Mouse (Mus musculus) midbrain, embryonic 14.5 days (tissue): ENCODE data around the gene Neurog1. TPM values are rescaled to one million over a fixed set of nuclear protein-coding genes. Genes with fewer than 3 reads are reported as not detected.

ENCODE experiments used
- ATAC-seq: fragments of 200-750 bp; cut with Nextera tagmentation; 2 replicates; pipeline ENCODE4 v1.8.0; 2017; ENCODE audit warnings: moderate number of reproducible peaks, moderate library complexity; ENCODE audit not compliant: low FRiP score, low TSS enrichment
- DNase-seq: peaks from one replicate; pipeline ENCODE4 v3.0.0-alpha.2; 2015
- H3K27ac ChIP-seq: fragments of 300-500 bp; sonication (generic); replicated peaks from 2 replicates; pipeline ENCODE4 v1.5.1; 2014; ENCODE audit warnings: mild to moderate bottlenecking, low read depth, low read length, moderate library complexity
- H3K27me3 ChIP-seq: fragments of 300-500 bp; sonication (generic); 2 replicates; pipeline ENCODE4 v1.6.1; 2014; ENCODE audit warnings: low read length, control low read depth, mixed read lengths; ENCODE audit not compliant: control insufficient read depth, insufficient read depth
- H3K36me3 ChIP-seq: fragments of 300-500 bp; sonication (generic); 2 replicates; pipeline ENCODE4 v1.6.1; 2014; ENCODE audit warnings: low read length, control low read depth; ENCODE audit not compliant: control insufficient read depth, insufficient read depth
- H3K4me1 ChIP-seq: fragments of 300-500 bp; sonication (generic); 2 replicates; pipeline ENCODE4 v1.6.1; 2014; ENCODE audit warnings: mild to moderate bottlenecking, antibody characterized with exemption, low read length, control low read depth; ENCODE audit not compliant: control insufficient read depth, insufficient read depth
- H3K4me2 ChIP-seq: fragments of 300-500 bp; sonication (generic); 2 replicates; pipeline ENCODE4 v1.6.1; 2014; ENCODE audit warnings: mild to moderate bottlenecking, low read length, moderate library complexity
- H3K4me3 ChIP-seq: fragments of 300-500 bp; sonication (generic); replicated peaks from 2 replicates; pipeline ENCODE4 v1.5.1; 2014; ENCODE audit warnings: low read depth, low read length
- H3K9ac ChIP-seq: fragments of 300-500 bp; sonication (generic); replicated peaks from 2 replicates; pipeline ENCODE4 v1.6.1; 2014; ENCODE audit warnings: mild to moderate bottlenecking, low read length, moderate library complexity
- H3K9me3 ChIP-seq: fragments of 300-500 bp; sonication (generic); 2 replicates; pipeline ENCODE4 v1.6.1; 2016; ENCODE audit warnings: low read length, control low read depth, mixed read lengths; ENCODE audit not compliant: control insufficient read depth
- WGBS: fragments of 180-500 bp; shearing (Covaris S2); extraction: QIAGEN DNeasy Blood & Tissue Kit; methylation state at CpG from one replicate; pipeline ENCODE4 v1.1.7; 2014; 5-methylcytosine and 5-hydroxymethylcytosine counted together
- polyA plus RNA-seq: library from polyadenylated mRNA; unstranded; fragments of >200 nt; fragmentation: Nextera tagmentation; extraction: Ambion mirVana; gene quantifications from 2 replicates; pipeline ENCODE4 v1.2.1, GENCODE M21; 2014

Gene Neurog1
- polyA plus RNA-seq, result 3.6 and 8.9 TPM in 2 replicates

DNA sequence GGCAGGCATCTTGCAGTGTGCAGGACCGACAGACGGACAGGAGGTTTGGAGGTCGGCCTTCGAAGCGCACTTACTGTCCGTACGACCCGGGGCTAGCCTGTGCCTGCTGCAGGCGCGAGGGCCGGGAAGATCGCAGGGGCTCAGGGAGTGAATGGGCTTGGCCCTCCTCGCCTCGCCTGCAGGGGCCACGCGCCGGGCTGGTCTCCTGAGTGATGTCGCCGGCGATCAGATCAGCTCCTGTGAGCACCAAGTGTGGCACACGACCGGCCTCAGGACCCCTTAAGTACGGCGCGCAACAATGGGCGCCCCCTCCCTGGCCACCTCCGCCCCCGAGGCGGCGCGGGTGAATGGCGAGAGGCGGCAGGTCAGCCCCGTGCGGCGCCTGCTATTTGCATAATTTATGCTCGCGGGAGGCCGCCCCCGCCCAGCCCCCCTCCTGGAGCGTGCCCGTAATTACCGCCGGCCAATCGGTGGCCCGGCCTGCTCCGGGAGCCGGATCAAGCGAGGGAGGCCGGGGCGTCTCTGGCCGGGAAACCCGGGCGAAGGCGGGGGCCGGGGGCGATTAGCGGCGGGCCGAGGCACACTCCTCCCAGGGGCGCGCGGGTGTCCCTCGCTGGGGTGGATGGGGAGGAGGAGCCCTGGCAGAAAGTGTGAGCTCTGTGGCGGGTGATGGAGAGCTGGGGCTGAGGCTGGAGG is at the start of gene Neurog1:
Gene Neurog1 (minus strand): TSS at position 240 of the 696 bp plus-strand sequence.
- ATAC-seq (peak; percentile 80), DNase-seq (peak; percentile 80)
- H3K27ac ChIP-seq, result peak within 1 kb of the TSS; percentile 67
- H3K9ac ChIP-seq, result no peak within 1 kb of the TSS; the same call in 1 of the 2 replicates
- H3K4me2 ChIP-seq, result peak within 1 kb of the TSS; percentile 61
- peaks cover 37% of the 10 kb centered on the region for H3K4me1 ChIP-seq
- no peaks in the 10 kb centered on the region for H3K9me3 ChIP-seq
- peaks cover 94% of the 10 kb centered on the region for H3K27me3 ChIP-seq
- WGBS, result under 1% methylated on average over 64 of the region's 65 CpGs
- H3K4me3 ChIP-seq, result peak within 1 kb of the TSS; percentile 34
- H3K36me3 ChIP-seq, result no peaks in the 10 kb centered on the region

DNA sequence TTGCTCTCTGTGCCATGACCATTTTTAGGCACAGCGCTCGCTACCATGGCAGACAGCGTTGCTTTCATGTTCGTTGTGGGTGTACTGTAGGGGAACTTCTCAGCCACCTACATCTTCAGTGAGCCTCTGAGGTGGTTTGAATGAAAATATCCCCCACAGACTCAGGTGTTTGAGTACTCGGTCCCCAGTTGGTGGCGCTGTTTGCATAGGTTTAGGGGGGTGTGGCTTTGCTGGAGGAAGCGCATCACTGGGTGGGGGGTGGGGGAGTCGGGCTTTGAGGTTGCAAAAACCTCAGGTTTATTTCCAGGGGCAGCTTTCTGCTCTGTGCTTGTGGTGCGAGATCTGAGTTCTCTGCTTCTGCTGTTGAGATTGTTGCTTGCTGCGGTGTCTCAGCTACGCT is 47.4 kb upstream of the Neurog1 start:
- Histone ChIP-seq H3K27ac (no peak overlapping the region), H3K36me3 (no peaks in the 10 kb centered on the region), H3K9me3 (no peaks in the 10 kb centered on the region), H3K4me1 (peaks cover 16% of the 10 kb centered on the region), H3K4me3 (no peak overlapping the region), H3K9ac (no peak overlapping the region), H3K4me2 (no peak overlapping the region), H3K27me3 (peaks cover 36% of the 10 kb centered on the region)
- DNase-seq (no peak), ATAC-seq (no peak)
- WGBS, result 95% methylated on average over 11 of the region's 11 CpGs

DNA sequence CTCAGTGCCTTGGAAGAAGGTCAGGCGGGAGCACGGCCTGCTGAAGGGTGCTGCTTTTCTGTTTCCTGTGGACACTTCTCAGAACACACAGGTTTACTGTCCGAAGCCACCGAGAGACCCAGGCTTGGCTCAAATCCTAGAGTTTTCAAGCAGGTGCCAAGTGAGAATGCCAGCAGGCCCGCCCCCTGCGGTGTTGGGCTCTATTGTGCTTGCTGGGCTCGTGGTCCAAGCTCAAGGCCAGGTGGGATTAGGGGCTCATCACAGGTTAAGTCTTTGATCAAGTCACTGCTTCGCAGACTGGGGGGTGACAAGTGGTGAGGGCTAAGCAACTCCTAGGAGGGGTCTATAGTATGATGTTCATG is 44.7 kb upstream of the Neurog1 start:
- peaks cover 16% of the 10 kb centered on the region for H3K4me1 ChIP-seq
- peak overlapping the region; percentile 51; the same call in 1 of the 2 replicates for H3K9ac ChIP-seq
- WGBS, result 8% methylated on average over 8 of the region's 8 CpGs
- ATAC-seq (0 out of 2 replicates have a peak, but pooled peaks have one; percentile 17), DNase-seq (peak; percentile 41)
- peak overlapping the region; percentile 44 for H3K4me3 ChIP-seq
- no peak overlapping the region for H3K27ac ChIP-seq
- H3K27me3 ChIP-seq, result peaks cover 60% of the 10 kb centered on the region
- no peaks in the 10 kb centered on the region for H3K36me3 ChIP-seq
- H3K9me3 ChIP-seq, result no peaks in the 10 kb centered on the region
- peak overlapping the region; percentile 72 for H3K4me2 ChIP-seq

DNA sequence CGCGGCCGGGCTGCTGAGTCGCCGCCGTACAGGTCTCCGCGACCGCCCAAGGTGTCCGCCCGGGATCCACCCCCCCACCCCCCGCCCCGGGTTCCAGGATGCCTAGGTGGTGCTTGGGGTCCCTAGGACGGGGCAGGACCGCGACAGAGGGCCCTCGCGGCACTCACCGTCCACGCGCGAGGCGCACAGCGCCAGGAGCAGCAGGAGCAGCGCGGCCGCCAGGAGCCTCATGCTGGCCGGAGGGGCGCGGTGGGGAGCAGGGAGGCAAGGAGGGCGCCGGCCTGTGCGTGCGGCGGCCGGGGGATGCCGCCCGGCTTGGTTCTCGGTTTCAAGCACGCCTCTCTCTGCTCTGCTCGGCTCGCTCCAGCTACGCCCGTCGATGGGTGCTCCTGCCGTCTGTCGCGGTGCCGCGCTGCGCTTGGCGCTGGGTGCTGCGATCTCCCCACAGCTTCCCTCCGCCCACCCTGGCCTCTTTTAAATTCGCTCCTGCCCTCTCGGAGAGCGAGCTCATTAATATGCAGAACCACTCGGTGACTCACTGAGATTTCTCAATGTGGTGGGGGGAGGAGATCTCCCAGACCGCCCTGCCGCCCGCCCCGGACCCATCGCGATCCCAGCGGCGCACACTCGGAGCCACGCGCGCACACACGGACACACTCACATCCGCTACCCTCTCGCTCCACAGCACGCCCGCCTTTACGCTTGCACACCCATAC is 44.1 kb upstream of the Neurog1 start, which contains the start of gene Cxcl14:
Gene Cxcl14 (minus strand): TSS at position 609 of the 716 bp plus-strand sequence.
- Histone ChIP-seq H3K4me1 (peaks cover 16% of the 10 kb centered on the region), H3K27ac (no peak within 1 kb of the TSS), H3K27me3 (peaks cover 60% of the 10 kb centered on the region), H3K9ac (peak within 1 kb of the TSS; percentile 51), H3K4me3 (peak within 1 kb of the TSS; percentile 44), H3K36me3 (no peaks in the 10 kb centered on the region), H3K9me3 (no peaks in the 10 kb centered on the region), H3K4me2 (peak within 1 kb of the TSS; percentile 72)
- ATAC-seq (peak; percentile 58; the same call in 1 of the 2 replicates), DNase-seq (peak; percentile 70)
- WGBS, result 1% methylated on average over 76 of the region's 76 CpGs

DNA sequence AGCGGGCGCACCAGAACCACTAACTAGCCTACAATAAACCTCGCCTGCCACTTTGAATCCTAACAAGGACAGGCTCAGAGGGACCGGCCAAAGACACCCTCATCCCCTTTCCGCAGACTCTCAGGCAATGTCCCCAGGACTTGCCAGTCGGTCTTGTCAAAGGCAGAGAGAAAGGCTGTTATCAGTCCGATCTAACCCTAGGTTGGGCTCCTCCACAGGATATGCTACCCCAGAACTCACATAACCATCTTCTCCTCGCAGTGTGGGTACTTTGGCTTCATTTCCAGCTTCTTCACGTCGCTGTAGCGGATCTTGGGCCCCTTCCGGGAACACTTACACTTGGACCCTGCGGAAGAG is 43.6 kb upstream of the Neurog1 start:
- no peaks in the 10 kb centered on the region for H3K9me3 ChIP-seq
- peak overlapping the region; percentile 51; the same call in 1 of the 2 replicates for H3K9ac ChIP-seq
- H3K27me3 ChIP-seq, result peaks cover 60% of the 10 kb centered on the region
- peak overlapping the region; percentile 44 for H3K4me3 ChIP-seq
- ATAC-seq, result no peak
- peak; percentile 40 for DNase-seq
- no peak overlapping the region for H3K27ac ChIP-seq
- WGBS, result 4% methylated on average over 13 of the region's 13 CpGs
- no peaks in the 10 kb centered on the region for H3K36me3 ChIP-seq
- peaks cover 16% of the 10 kb centered on the region for H3K4me1 ChIP-seq
- H3K4me2 ChIP-seq, result peak overlapping the region; percentile 72

DNA sequence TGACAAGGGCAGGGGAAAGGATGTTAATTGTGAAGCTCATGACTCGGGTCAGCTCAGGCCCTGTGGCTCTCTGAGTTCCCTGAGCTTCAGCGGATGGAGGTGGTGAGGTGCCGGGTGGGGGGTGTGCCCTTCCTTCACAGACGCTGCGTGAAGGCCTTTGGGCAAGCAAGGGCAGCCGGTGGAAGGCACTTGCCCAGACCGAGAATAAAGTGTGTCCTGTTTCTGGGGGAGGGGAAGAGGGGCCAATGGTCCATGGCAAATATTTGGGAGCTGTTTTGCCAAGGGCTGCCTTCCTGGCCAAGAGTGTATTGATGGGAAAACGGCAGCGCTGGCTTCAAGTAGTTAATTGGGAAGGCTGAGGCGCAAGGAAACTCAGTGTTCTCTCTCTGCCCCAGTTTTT is 42.9 kb upstream of the Neurog1 start:
- H3K27ac ChIP-seq, result no peak overlapping the region
- 4% methylated on average over 10 of the region's 10 CpGs for WGBS
- ATAC-seq (no peak), DNase-seq (peak; percentile 31)
- no peak overlapping the region for H3K9ac ChIP-seq
- peaks cover 16% of the 10 kb centered on the region for H3K4me1 ChIP-seq
- peak overlapping the region; percentile 72 for H3K4me2 ChIP-seq
- no peaks in the 10 kb centered on the region for H3K36me3 ChIP-seq
- H3K27me3 ChIP-seq, result peaks cover 60% of the 10 kb centered on the region
- peak overlapping the region; percentile 44 for H3K4me3 ChIP-seq
- no peaks in the 10 kb centered on the region for H3K9me3 ChIP-seq

DNA sequence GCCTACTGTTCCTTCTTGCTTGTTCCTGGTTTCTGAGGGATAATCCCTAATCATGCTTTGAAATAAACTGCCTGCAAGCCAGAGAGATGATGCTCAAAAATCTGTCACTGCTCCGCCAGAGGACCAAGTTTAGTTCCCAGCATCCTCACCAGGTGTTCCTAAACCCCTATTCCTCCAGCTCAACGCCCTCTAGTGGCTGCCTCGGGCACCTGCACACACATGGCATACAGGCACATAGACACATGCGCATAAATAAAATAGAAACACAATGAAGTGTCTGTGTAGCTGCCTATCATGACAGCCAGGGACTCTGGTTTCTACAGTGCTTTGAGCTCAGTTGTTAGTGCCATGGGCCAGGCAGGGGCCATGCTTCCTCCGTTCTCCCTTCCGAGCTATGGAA is 38.0 kb upstream of the Neurog1 start:
- H3K4me2 ChIP-seq, result no peak overlapping the region
- H3K9ac ChIP-seq, result no peak overlapping the region
- H3K27me3 ChIP-seq, result peaks cover 31% of the 10 kb centered on the region
- DNase-seq, result no peak
- no peak for ATAC-seq
- H3K4me1 ChIP-seq, result peaks cover 7% of the 10 kb centered on the region; the same call in 1 of the 2 replicates
- no peak overlapping the region for H3K4me3 ChIP-seq
- WGBS, result 81% methylated on average over 6 of the region's 6 CpGs
- H3K9me3 ChIP-seq, result no peaks in the 10 kb centered on the region
- H3K27ac ChIP-seq, result no peak overlapping the region
- H3K36me3 ChIP-seq, result no peaks in the 10 kb centered on the region

DNA sequence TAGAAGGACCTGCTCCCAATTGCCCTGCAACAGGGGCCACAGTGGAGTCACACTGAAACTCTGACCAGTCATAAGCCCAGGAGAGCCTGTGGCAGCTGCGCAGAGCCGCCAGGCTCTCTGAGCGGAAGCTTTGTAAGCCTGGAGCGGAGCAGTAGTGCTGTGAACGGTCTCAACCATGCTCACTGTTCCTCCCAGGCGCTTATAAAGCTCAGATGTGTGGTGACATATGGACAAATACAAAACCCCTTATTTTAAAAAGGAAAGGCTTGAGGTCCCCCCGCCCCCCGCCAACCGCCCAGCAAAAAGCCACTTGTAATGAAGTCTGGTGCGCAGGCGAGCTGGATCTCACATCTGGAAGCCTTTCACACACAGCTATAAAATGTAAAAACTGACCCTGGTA is 37.3 kb upstream of the Neurog1 start:
- ATAC-seq (no peak), DNase-seq (peak; percentile 47)
- Histone ChIP-seq H3K4me3 (no peak overlapping the region), H3K4me1 (peaks cover 7% of the 10 kb centered on the region; the same call in 1 of the 2 replicates), H3K9me3 (no peaks in the 10 kb centered on the region), H3K27me3 (peaks cover 24% of the 10 kb centered on the region), H3K4me2 (no peak overlapping the region; the same call in 1 of the 2 replicates), H3K9ac (no peak overlapping the region), H3K36me3 (no peaks in the 10 kb centered on the region), H3K27ac (0 out of 2 replicates have a peak overlapping the region, but pooled peaks have one; percentile 32)
- WGBS, result 55% methylated on average over 11 of the region's 11 CpGs
